Mouse (Mus musculus) frontal cortex, postnatal 10 days (tissue): ENCODE data around the gene Tekt1.

ENCODE experiments used
- DNase-seq, 2 experiments: peaks; one replicate each; pipeline ENCODE4 v3.0.0; 2022; ENCODE audit warnings: low spot score in 2 of 2, mixed read lengths in 1 of 2

Tekt1 gene

DNA sequence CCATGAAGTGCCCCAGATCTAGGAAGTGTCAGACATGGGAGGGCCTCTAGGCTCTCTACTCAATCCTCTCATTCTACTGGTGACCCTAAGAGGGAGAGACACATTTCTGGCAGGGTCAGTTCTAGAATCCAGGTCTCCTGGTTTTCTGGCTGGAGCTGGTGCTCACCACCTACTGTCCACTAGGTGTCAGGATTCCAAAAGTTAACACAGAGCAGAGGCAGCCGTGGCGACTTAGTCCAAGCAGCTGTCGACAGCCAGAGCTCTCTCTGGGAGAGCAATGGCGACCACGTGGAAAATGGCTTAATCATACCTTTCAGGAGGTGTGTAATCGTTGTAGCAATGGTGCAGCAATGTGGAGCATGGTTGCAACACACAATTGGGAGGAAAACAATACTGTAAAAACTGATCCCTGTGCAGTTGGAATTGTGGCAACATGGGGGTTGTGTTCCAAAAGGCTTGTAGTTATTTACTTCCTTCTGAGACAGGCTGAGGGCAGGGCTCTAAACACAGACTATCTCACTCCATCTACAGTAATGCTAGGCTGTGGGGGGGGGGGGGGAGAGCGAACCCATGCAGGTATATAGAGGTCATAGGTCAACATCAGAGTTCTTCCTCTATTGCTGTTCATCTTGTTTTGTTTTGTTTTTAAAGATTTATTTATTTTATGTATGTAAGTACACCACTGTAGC, 19.5 kb downstream of the Tekt1 start:
- DNase-seq = peak in 1 of 2 experiments; percentile 58

GRCm38 (mm10) chr11:72339716-72340115, 22.5 kb downstream of the Tekt1 start:
- DNase-seq = no peak

DNA sequence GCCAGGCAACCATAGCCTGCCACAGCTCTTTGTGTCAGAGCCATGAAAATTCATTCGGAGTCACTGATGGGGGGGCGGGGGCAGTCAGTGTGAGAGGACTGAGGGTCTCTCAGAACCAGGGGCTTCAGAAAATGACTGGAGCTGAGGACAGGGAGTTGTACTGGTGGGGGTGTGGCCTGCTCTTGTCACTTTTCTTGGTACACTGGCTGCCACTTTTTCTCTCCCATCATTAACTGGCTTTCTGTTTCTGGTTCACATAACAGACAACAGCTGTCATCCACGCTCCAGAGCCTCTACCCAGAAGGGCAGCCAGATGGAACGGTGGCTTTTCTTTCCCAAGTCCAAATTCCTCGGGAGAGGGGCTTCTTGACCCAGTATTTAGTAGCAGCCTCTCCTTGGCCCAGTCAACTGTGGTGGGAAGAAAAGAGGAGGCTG, 23.8 kb downstream of the Tekt1 start:
- DNase-seq = no peak

- DNase-seq = no peak
Measured at GRCm38 (mm10) chr11:72336726-72337125, 25.5 kb downstream of the Tekt1 start.

DNA sequence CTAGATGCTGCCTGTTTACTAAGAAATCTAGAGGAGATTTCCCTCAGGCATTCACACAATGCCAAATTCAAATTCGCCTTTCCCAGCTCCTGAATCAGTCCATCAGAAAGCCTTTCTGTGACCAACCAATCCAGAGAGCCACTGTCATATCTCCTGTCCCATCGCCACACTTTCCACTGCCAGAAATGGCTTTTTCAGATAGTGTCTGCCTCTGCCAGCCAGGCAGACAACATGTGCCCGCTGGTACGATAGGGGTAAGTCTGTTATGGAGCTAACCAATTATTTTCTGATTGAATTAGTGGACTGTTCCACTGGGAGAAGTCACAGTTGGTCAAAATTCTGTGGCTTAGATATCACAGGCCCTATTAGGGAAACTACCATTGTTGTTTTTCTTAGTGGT, 27.6 kb downstream of the Tekt1 start:
- DNase-seq = no peak

- DNase-seq = no peak
Measured at GRCm38 (mm10) chr11:72332951-72333667, 29.1 kb downstream of the Tekt1 start.

DNA sequence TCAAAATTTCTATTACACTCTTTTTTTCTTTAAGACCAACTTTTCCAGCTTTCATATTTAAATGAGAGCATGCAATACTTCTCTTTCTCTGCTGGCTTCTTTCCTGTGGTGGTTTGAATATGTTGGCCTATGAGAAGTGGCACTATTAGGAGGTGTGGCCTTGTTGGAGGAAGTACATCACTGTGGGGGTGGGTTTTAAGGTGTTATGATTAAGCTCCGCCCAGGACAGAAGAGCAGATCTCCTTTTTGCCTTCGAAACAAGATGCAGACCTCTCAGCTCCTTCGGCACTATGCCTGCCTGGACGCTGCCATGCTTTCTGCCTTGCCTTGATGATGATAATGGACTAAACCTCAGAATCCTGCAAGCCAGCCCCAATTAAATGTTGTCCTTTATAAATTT, 36.5 kb downstream of the Tekt1 start:
- DNase-seq = no peak

DNA sequence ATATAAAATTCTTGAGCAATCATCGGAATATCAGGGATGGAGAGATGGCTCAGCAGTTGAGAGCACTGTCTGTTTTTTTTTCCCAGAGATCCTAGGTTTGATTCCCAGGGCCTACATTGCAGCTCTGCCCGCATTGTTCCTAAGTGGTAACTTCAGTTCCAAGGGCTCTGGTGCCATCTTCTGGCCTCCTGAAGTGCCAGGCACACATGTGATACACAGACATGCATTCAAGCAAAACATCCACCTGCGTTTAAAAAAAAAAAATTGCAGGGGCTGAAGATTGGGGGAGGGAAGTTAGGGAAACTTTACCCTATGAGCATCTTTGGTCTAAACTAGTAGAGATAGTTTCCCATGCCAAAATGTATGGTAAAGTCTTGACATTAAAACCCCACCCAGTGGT, 37.8 kb downstream of the Tekt1 start:
- no peak for DNase-seq

DNA sequence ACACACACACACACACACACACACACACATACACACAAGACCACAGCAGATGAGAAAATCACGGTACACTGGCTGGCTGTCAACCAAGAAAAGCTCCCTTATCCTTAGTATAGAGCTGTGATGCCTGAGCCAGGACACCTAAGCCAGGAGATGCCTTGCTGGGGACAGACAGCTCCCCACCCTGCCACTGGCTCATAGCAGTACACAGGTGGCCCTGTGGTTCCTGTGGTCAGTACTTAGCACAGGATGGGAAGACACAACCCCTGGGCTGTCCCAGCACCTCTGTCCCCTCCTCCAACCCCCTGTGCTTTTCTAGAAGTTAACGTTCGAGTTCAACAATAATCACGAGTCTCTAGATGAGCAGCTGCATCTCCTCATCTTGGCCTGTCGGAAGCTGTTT, 44.2 kb downstream of the Tekt1 start:
- DNase-seq = no peak

DNA sequence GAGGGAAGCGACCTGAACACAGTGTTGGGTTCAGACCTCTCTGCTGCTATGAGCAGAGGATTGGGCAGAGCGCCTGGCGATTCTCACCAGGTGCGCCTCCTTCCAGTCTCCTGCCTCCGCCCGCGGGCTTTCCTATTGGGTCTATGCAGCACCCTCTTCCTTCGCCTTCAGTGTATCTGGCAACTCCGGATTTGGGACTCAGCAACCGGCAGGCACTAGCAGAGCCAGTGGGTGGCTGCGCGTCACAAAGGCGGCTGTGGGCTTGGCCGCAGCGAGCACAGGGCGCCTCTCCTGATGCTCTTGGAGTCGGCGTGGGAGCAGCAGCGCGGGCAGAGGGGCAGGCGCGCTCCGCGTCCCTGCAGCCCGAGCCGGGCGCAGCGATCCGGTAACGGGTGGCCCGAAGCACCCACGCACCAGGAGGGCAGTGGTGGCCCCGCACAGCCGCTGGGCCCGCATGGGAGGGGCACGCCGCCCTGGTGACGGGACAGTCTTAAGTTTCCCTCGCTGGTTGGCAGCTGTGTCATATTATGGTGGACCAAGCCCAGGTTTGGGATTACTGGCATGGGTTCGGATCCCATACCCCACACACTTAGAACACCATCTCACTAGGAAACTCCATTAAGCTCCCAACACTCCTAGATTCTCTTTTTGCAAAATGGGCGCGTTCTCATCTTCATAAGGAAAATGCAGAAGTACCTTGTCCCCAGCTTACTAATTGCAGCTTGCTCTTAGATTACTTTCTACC, 47.9 kb downstream of the Tekt1 start, which contains the start of gene Fbxo39:
Fbxo39 (plus strand) TSS at position 294 of the 745 bp plus-strand sequence.
- peak in 1 of 2 experiments; percentile 12 for DNase-seq

GRCm38 (mm10) chr11:72311355-72312001, 50.8 kb downstream of the Tekt1 start:
- DNase-seq = no peak

DNA sequence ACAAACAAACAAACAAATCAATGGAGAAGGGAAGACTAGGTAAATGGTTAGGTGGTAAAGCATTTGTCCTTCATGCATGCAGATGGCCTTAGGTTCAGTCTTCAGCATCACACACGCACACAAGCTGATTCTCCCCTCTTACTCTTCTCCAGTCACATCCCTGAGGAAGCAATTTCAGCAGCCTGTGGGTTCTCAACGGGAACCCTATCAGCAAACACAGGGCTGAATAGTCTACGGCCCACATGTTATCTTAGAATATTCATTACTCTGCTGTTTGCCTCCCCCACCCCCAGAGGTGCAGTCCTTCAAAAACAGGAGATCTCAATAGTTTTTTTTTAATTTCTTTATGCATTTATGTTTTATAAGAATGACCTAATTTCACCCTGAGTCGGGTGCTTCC, 51.8 kb downstream of the Tekt1 start:
- no peak for DNase-seq

DNA sequence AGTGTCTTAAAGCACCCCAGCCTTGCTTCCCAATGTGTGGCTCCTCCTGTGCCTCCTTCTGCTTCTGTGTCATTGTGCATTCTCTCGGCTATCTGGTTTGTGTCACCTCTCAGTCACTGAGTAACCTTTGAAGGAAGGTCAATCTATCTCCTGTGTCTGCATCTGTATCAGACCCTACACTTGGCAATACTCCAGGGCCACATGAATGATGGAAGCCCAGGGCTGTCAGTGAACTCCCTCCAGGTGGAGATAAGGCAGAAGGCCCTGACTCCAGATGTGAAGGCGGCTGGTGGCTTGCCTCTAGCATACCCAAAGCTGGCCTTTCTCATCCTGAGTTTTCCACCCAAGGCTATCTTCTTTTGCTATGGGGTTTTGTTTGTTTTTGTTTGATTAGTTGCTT, 53.3 kb downstream of the Tekt1 start:
- DNase-seq = no peak

DNA sequence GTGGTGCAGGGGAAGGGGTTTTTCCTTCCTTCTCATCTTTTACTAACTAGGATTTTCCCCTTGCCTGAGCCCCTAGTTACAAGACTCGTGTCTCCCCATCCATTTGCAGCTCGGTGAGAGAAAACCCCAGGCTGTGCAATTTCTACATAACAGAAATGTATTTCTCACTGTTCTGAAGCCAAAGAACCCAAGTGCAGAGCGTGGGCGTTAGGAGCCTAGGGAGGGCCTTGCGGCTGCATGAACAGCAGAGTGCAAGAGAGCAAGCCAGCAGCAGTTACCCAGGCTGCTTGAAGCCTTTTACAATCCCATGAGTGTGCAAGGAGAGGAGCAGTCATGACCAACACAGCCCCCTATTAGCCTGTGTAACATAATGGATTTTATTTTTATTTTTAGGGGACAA, 54.8 kb downstream of the Tekt1 start:
- DNase-seq = no peak

DNA sequence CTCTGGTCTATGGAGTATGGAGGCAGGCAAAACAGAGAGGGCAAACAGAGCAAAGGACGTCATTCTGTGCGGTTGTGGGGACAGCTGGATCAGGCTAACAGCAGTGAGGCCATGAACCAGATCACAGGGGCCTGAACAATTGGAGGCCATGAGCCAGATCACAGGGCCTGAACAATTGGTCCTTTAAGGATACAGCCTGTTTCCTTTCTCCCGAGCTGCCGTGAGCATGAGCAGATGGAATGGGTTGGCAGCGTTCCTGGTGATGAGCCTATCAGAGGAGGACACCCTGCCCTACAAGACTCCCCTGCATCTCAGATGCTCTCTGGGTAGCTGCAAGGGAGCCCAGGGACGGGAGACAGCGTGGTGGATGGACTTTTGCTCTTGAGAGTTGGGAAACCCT, 60.0 kb downstream of the Tekt1 start:
- peak; percentile 11 to 23 for DNase-seq

- DNase-seq = peak in 1 of 2 experiments; percentile 12
Measured at GRCm38 (mm10) chr11:72301334-72301733, 60.9 kb downstream of the Tekt1 start, which contains the start of gene Xaf1. TSS of gene Xaf1 (plus strand) at chr11:72301629.
